Mouse (Mus musculus) skeletal muscle tissue, adult 2 months (tissue): ENCODE measurements around the gene Gga2.

Experiments
- DNase-seq: peaks from one replicate; pipeline ENCODE4 v3.0.0-alpha.2; 2012; ENCODE audit warnings: low read depth, low spot score

Gga2 gene

GRCm38 (mm10) chr7:121936861-121937630 is 84.0 kb downstream of the Gga2 start:
- DNase-seq, result no peak
